Mouse (Mus musculus) thymus, adult 2 months (tissue): ENCODE measurements around the gene Lrrc8a. TPM values are rescaled to one million over a fixed set of nuclear protein-coding genes. Genes with fewer than 3 reads are reported as not detected.

Experiments used
- DNase-seq: peaks from one replicate; pipeline ENCODE4 v3.0.0; 2021
- H3K27ac ChIP-seq: fragments of 200-500 bp; 2 replicates; pipeline ENCODE4 v1.5.1; 2012; ENCODE audit warnings: low read length, control low read depth; ENCODE audit not compliant: control insufficient read depth, insufficient read depth
- H3K27me3 ChIP-seq: fragments of 200-500 bp; 2 replicates; pipeline ENCODE4 v1.6.1; 2012; ENCODE audit warnings: mild to moderate bottlenecking, low read length, moderate library complexity, mixed read lengths; ENCODE audit not compliant: control insufficient read depth, insufficient read depth
- H3K36me3 ChIP-seq: fragments of 200-500 bp; 2 replicates; pipeline ENCODE4 v1.6.1; 2012; ENCODE audit warnings: mild to moderate bottlenecking, low read length, moderate library complexity; ENCODE audit not compliant: control insufficient read depth, insufficient read depth
- H3K4me1 ChIP-seq: fragments of 200-500 bp; replicated peaks from 2 replicates; pipeline ENCODE4 v1.6.1; 2012; ENCODE audit warnings: low read length; ENCODE audit not compliant: control insufficient read depth, insufficient read depth
- H3K4me3 ChIP-seq: fragments of 200-500 bp; 2 replicates; pipeline ENCODE4 v1.5.1; 2012; ENCODE audit warnings: mild to moderate bottlenecking, low read length, control low read depth, moderate library complexity; ENCODE audit not compliant: control insufficient read depth, insufficient read depth
- CTCF ChIP-seq: fragments of 200-500 bp; IDR thresholded peaks from 2 replicates; pipeline ENCODE4 v1.5.1; 2012; ENCODE audit warnings: mild to moderate bottlenecking, control low read depth, low read length, moderate library complexity, borderline replicate concordance; ENCODE audit not compliant: control insufficient read depth, poor library complexity, insufficient read depth; ENCODE audit errors: extremely low read depth
- POLR2A ChIP-seq: fragments of 200-500 bp; IDR thresholded peaks from 2 replicates; pipeline ENCODE4 v1.6.1; 2012; ENCODE audit warnings: mild to moderate bottlenecking, low read length, control low read depth, moderate library complexity; ENCODE audit not compliant: control insufficient read depth, poor library complexity, insufficient read depth; ENCODE audit errors: extremely low read depth
- WGBS: fragments of 180-500 bp; shearing (Covaris S2); methylation state at CpG from one replicate; pipeline ENCODE4 v1.1.7; 2018; 5-methylcytosine and 5-hydroxymethylcytosine counted together
- polyA plus RNA-seq: library from polyadenylated mRNA; depleted of rRNA; stranded (reverse); fragments of >200 nt; gene quantifications from 2 replicates; pipeline ENCODE4 v1.2.3, GENCODE M21; 2012

Lrrc8a gene
- polyA plus RNA-seq, 1 experiment, result 27.3 TPM

DNA sequence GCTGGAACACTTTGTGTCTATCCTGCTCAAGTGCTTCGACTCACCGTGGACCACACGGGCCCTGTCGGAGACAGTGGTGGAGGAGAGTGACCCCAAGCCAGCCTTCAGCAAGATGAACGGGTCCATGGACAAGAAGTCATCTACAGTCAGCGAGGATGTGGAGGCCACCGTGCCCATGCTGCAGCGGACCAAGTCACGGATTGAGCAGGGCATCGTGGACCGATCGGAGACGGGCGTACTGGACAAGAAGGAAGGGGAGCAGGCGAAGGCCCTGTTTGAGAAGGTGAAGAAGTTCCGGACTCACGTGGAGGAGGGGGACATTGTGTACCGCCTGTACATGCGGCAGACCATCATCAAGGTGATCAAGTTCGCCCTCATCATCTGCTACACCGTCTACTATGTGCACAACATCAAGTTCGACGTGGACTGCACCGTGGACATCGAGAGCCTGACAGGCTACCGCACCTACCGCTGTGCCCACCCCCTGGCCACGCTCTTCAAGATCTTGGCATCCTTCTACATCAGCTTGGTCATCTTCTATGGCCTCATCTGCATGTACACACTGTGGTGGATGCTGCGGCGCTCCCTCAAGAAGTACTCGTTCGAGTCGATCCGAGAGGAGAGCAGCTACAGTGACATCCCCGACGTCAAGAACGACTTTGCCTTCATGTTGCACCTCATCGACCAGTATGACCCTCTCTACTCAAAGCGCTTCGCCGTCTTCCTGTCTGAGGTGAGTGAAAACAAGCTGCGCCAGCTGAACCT, 18.3 kb downstream of the Lrrc8a start:
- TF ChIP-seq POLR2A (no peak), CTCF (no peak)
- no peak for DNase-seq
- Histone ChIP-seq H3K36me3 (peaks cover 36% of the 10 kb centered on the region), H3K4me1 (peaks cover 59% of the 10 kb centered on the region), H3K27me3 (no peaks in the 10 kb centered on the region), H3K27ac (no peak overlapping the region), H3K4me3 (no peak overlapping the region)
- 97% methylated on average over 42 of the region's 42 CpGs for WGBS

DNA sequence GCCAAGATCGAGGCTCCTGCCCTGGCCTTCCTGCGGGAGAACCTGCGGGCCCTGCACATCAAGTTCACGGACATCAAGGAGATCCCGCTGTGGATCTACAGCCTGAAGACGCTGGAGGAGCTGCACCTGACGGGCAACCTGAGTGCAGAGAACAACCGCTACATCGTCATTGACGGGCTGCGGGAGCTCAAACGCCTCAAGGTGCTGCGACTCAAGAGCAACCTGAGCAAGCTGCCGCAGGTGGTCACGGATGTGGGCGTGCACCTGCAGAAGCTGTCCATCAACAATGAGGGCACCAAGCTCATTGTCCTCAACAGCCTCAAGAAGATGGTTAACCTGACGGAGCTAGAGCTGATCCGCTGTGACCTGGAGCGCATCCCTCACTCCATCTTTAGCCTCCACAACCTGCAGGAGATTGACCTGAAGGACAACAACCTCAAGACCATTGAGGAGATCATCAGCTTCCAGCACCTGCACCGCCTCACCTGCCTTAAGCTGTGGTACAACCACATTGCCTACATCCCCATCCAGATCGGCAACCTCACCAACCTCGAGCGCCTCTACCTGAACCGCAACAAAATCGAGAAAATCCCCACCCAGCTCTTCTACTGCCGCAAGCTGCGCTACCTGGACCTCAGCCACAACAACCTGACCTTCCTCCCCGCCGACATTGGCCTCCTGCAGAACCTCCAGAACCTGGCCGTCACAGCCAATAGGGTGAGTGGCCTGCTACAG, 19.3 kb downstream of the Lrrc8a start:
- peaks cover 37% of the 10 kb centered on the region for H3K36me3 ChIP-seq
- WGBS, result 80% methylated on average over 30 of the region's 30 CpGs
- TF ChIP-seq POLR2A, result no peak
- TF ChIP-seq CTCF, result no peak
- peaks cover 50% of the 10 kb centered on the region for H3K4me1 ChIP-seq
- H3K27me3 ChIP-seq, result no peaks in the 10 kb centered on the region
- no peak overlapping the region for H3K4me3 ChIP-seq
- no peak for DNase-seq
- no peak overlapping the region for H3K27ac ChIP-seq

DNA sequence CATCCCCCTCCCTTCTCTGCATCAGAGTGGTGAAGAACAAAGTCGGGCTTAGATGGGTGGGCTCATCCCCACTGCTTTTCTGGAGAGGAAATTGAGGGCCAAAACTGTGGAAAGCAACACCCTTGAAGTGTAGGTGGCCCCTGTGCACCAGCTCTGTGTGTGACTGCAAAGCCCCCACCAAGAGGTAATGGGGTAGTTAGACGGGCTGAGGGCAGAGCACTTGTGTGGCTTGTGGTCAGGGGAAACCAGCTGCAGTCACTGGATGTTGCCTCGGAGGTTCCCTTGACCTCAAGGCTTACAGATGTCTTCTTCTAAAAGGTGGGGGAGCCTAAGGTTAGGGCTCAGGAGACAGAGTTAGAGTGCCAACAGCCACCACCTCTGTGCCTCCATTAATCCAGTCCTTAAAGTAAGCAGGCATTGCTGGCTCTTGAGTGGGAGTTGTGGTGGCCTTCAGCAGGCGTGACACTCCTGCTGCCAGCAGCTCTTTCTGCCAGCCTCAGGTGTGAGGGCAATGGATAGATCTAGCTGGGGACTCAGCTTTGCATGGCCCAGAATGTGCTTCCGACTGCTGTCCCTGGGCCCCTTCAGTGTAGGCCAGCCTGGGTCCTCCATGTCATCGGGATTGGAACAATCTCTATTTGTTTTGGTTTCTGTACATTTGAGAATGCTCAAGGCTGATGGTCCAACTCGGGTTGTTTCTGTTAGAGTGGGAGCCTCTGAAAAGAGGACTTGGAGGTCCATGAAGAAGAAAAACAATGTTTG, 20.4 kb downstream of the Lrrc8a start:
- Histone ChIP-seq H3K4me3 (no peak overlapping the region), H3K27ac (no peak overlapping the region), H3K4me1 (peaks cover 40% of the 10 kb centered on the region), H3K36me3 (peaks cover 47% of the 10 kb centered on the region), H3K27me3 (no peaks in the 10 kb centered on the region)
- 30% methylated on average over 7 of the region's 7 CpGs for WGBS
- no peak for TF ChIP-seq POLR2A
- TF ChIP-seq CTCF, result no peak
- DNase-seq, result no peak

GRCm38 (mm10) chr2:30258600-30258999, 21.1 kb downstream of the Lrrc8a start:
- 64% methylated on average over 4 of the region's 4 CpGs for WGBS
- DNase-seq, result no peak
- peaks cover 54% of the 10 kb centered on the region for H3K36me3 ChIP-seq
- peaks cover 33% of the 10 kb centered on the region for H3K4me1 ChIP-seq
- no peaks in the 10 kb centered on the region for H3K27me3 ChIP-seq
- no peak for TF ChIP-seq CTCF
- TF ChIP-seq POLR2A, result no peak
- H3K27ac ChIP-seq, result no peak overlapping the region
- H3K4me3 ChIP-seq, result no peak overlapping the region

DNA sequence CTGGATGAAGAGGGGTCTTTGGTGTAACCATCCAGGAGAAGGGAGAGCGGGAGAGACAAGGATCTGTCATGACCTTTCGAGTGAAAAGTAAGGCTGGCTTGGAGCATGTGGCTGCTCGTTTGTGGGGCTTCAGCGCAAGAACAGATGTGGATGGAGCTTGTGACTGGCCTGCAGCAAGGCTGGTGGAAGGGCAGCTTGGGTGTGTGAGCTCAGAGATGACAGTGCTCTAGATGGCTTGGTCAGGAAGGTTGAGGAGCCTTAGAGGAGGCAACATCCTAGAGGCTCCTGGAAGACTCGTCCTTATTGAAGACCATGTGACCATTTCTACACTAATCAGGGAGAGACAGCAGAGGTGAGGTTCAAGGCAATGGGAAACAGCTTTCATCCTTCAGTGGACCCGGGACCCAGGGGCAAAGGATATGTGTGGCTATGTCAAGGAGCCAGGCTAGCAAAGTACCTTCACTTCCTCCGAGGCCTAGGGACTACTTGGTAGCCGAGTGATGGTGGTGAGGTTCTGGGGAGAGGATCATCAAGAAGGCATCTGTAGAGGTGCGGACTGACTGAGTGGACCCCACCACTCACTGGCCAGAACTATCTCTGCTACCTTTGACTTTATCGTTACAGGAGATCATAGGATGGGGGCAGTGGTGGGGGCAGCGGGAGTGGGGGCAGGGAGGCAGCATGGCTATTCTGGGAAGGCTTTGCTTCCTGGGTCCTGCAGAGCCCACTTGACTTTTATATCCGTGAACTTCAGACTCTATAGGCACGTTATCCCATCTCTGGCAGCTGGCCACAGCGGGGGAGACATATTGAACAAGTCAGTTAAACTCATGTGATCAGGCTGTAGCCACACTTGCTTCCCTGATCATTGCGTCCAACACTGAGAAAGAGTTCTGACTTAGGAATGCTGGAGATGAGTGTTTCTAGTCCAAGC, 21.9 kb downstream of the Lrrc8a start:
- H3K36me3 ChIP-seq, result peaks cover 62% of the 10 kb centered on the region
- DNase-seq, result no peak
- H3K4me1 ChIP-seq, result peaks cover 28% of the 10 kb centered on the region
- WGBS, result 88% methylated on average over 15 of the region's 15 CpGs
- no peaks in the 10 kb centered on the region for H3K27me3 ChIP-seq
- no peak overlapping the region for H3K27ac ChIP-seq
- TF ChIP-seq POLR2A (no peak), CTCF (no peak)
- no peak overlapping the region for H3K4me3 ChIP-seq
